Mouse (Mus musculus): ENCODE measurements around the gene Eln.

DNA sequence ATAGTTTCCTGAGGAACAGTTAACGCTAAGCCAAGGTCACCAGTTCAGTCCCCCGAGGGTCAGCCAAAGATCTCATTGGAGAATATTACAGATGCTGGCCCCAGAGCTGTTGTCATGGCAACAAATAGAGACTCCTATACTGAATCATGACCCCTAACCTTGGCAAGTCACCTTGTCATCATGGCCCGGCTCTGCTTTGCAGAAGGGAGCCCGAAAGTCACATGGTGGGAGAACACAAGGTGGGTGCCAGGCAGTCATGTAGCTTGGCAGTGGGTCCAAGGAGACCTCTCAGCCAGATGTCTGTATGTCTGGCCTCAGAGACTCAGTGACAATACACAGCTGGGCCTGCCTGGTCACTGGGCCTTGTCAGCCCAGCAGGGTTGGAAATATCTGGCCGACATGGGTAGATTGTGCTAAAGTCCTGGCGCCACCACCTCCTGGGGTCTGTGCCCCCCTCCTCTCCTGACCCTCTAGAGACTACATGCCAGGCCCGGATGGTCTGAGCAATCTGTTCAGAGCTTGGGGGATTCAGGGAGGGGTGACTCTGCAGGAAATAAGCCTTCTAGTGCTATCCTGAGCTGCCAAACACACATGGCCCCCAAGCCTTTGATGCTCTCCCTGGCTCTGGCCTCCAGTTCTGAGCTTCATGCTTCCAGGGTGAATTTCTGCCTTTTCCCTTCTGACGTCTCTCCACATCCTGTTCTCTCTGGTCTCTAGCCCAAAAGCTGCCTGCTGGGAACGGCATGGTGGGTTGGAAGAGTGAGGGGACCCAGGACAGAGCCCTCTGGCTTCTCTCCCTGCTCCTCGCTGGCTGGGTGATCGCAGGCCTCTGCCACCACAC, 6.4 kb downstream of the Eln start:
- no peak for TF ChIP-seq ZNF384 (IDR thresholded peaks at IDR 0.05; ENCODE audit: low read depth, low read length)
- TF ChIP-seq ZC3H11A (IDR thresholded peaks at IDR 0.05; ENCODE audit: borderline replicate concordance, low read depth, low read length) = no peak
- TF ChIP-seq MAFK (IDR thresholded peaks at IDR 0.05; ENCODE audit: insufficient read depth, low read depth, low read length) = no peak
- TF ChIP-seq HCFC1 (IDR thresholded peaks at IDR 0.05; ENCODE audit: borderline replicate concordance, insufficient read depth, low read length) = no peak
- no peak for TF ChIP-seq CHD2 (IDR thresholded peaks at IDR 0.05; ENCODE audit: low read depth, low read length)
